Mouse (Mus musculus) granulocyte monocyte progenitor cell, adult 5-6 weeks (primary cell): ENCODE measurements around the gene Pdha2. TPM values are rescaled to one million over a fixed set of nuclear protein-coding genes. Genes with fewer than 3 reads are reported as not detected.

Experiments used
- ATAC-seq: replicated peaks from 2 replicates; pipeline ENCODE4 v1.8.0; 2016; ENCODE audit warnings: mild to moderate bottlenecking, moderate TSS enrichment, inconsistent platforms; ENCODE audit not compliant: poor library complexity, severe bottlenecking
- total RNA-seq, 2 experiments: library from RNA; stranded (forward) in 1 of 2; stranded (reverse) in 1 of 2; fragments of 200-712, 200-1000 nt in 1 of 2; fragments of >200 nt in 1 of 2; fragmentation: Nextera tagmentation in 1 of 2; gene quantifications; 2 replicates each; pipeline ENCODE4 v1.2.3; 2014 to 2017

Gene Pdha2
- total RNA-seq (2014; fragmentation: Nextera tagmentation) (not detected in 2 replicates), total RNA-seq (2017) (not detected in 2 replicates)

GRCm38 (mm10) chr3:141212255-141212654 lies at the start of gene Pdha2:
TSS of gene Pdha2 (minus strand) at chr3:141212355.
- ATAC-seq = no peak

DNA sequence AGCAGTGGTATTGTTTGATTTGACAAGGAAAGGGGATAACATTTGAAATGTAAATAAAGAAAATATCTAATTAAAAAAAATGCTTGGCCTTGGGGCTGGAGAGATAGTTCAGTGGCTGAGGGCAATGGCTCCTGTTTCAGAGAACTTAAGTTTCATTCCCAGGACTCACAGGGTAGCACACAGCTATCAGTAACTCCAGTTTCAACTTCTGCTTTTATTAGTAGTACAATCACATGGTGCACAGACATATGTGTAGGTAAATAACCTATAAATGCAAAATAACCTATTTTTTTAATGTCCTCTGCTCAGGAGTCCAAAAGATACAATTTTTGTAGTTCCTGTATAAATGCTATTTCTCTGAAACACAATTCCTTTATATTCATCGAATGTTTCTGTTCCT lies 48.4 kb upstream of the Pdha2 start:
- no peak for ATAC-seq

GRCm38 (mm10) chr3:141251440-141251839 lies 39.3 kb upstream of the Pdha2 start:
- ATAC-seq = no peak

- no peak for ATAC-seq
Observed at GRCm38 (mm10) chr3:141244725-141245298, 32.7 kb upstream of the Pdha2 start.

GRCm38 (mm10) chr3:141238071-141238470 lies 25.9 kb upstream of the Pdha2 start:
- ATAC-seq = no peak

DNA sequence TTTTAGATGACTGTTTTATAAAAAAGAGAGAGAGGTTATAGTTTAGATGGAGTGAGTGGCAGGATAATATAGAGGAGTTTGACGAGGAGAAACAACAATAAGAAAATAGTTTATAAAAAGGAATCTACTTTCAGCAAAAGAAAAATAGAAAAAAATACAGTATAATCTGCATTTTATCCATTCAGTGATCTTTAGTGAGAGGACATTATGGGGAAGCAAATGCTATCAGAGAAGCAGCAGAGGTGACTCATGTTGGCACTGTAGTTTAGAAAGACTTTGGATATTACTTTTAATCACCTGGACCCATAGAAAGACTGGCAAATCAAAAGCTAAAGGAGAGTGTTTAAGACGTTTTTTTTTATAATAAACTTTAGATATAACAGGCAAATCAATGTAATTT lies 17.0 kb upstream of the Pdha2 start:
- no peak for ATAC-seq

DNA sequence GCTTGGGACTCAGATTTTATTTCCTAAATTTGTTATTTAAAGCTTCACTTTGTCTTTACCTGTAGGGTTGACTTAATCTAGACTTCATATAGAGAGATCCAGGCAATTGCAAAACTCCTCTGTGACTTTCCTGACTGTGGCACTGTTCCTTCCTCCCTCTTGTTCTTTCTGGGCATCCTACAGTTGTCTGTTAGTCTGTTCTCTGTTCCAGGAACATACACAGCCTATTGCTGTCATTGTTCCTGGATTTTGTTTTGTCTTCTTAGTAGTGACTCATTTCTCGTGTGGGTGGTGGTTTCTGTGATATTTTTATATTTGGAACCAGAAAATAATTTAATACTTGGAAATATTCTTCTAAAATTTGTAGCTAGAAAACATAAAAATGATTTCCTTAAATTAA lies 10.2 kb upstream of the Pdha2 start:
- no peak for ATAC-seq

- ATAC-seq = no peak
Observed at GRCm38 (mm10) chr3:141218561-141218960, 6.4 kb upstream of the Pdha2 start.

DNA sequence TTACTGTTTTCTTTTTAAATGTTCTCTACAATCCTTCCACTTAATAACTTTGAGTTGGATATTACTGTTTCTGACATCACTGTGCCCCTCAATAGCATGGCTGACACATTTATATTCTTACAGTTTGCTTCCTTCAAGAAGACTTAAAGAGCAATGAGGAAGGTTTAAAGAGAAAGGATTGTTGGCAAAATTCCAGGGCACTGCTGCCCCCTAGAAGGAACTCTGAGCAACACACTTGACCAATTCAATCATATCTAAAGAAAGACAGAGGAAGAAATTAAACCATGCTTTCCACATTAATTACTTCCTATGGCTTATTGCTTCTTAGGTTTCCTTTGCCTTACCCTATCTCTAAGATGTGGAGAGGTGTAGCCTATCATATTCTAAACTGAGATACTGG lies 4.8 kb upstream of the Pdha2 start:
- no peak for ATAC-seq

DNA sequence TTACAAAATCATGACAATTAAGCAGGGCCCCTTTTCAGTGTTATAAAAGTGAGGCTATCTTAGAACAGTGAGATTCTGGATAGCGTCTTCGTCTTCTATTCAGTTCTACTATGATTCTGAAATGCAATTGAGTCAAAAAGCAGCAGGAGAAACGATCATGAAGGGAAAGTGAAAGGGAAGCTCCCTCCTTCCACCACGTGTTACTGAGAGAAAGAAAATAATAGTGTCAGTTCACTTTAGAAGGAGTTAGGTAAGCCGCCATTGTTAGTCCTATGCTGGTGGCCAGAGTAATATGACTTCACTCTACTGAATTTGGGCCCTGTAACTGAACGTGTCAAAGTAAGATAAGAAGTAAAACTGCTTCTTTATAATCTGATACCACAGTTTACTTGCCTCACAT lies 4.1 kb upstream of the Pdha2 start:
- ATAC-seq = no peak

DNA sequence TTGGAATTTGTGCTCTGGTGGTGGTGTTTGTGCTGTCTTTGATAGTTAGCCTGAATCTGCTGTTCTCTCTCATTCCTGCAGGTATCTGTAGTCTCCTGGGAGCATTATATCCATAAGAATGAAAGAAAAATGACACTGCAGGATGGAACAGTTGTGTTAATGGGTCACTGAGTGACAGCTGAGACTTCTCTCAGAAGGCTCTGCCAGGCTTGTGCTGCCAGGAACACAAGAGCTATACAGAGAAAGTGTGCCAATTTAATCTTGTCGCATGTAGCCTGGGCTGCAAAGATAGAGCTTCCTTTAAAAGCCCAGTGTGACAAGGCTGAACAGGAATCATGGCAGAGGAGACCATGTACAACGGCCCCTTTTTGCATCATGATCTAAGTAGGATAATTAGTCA lies 2.6 kb upstream of the Pdha2 start:
- ATAC-seq = no peak

- no peak for ATAC-seq
Observed at GRCm38 (mm10) chr3:141214197-141214596, 2.0 kb upstream of the Pdha2 start.

DNA sequence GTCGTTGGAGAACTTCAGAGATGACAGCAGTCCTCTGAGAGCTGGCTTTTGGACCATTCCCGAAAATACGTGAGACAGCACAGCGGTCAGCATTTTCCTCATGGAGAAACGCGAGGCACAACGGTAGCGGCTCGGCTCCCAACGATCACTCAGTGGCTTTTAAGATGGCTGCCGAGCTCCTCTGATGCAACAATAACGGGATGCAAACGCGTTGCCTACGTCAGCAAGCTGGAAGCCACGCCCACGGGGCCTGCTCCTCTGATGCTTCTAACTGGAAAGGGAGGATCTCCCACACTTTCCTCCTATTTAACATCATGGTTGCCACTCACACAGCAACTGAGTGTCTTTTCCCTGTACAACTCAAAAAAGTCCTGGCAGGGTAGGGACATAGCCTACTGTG lies 511 bp downstream of the Pdha2 start:
- no peak for ATAC-seq

DNA sequence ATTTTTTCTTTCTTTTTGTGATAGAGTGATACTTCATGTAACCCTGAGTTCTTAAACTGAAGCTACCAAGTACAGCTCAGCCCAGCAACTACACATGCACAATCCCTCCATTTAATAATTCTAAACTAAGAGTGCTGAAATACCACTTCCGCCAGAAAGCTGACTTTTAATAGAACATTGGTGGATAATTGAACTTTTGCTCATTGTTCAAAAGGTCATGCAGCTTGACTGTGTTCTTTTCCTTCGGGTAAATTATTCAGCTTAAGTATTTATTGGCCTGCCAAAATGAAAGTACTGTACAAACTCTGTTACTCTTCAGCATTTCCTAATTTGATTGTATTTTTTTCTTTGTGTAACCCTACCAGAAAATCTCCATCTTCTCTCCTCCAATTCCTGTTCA lies 10.4 kb downstream of the Pdha2 start:
- no peak for ATAC-seq

GRCm38 (mm10) chr3:141197308-141197861 lies 14.8 kb downstream of the Pdha2 start:
- no peak for ATAC-seq

DNA sequence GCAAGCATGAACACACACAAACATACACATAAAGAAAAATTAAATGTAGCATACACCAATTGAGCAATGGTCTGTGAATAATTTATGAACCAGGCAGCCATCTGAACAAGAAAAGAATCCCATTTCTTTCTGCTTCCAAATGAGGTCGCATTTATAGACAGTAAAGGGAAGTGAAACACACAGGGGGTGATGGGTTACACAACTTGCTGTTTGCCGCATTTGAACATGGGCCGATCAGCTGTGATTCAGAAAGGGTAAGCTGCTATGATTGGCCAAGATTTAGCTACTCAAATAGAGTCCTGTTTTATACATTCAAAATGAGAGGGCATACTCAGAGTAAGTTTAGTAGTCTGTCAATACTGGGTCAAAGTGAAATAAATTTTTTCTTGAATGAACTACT lies 20.5 kb downstream of the Pdha2 start:
- ATAC-seq = peak; percentile 100

- ATAC-seq = no peak
Observed at GRCm38 (mm10) chr3:141190429-141190828, 21.7 kb downstream of the Pdha2 start.

- no peak for ATAC-seq
Observed at GRCm38 (mm10) chr3:141160986-141161385, 51.2 kb downstream of the Pdha2 start.
